Mouse (Mus musculus) ES-Bruce4 (cell line): Measurements from ENCODE around the gene Zfp503. TPM values are rescaled to one million over a fixed set of nuclear protein-coding genes. Genes with fewer than 3 reads are reported as not detected.

Source experiments
- H3K27ac ChIP-seq: 2 replicates; pipeline ENCODE4 v1.5.1; 2012; ENCODE audit warnings: low read length, inconsistent platforms; ENCODE audit not compliant: insufficient read depth
- H3K27me3 ChIP-seq: 2 replicates; pipeline ENCODE4 v1.6.1; 2012; ENCODE audit warnings: mild to moderate bottlenecking, low read length, inconsistent platforms; ENCODE audit not compliant: control insufficient read depth, poor library complexity, insufficient read depth, severe bottlenecking
- H3K36me3 ChIP-seq: 2 replicates; pipeline ENCODE4 v1.6.1; 2012; ENCODE audit warnings: inconsistent platforms, mild to moderate bottlenecking, low read length, moderate library complexity; ENCODE audit not compliant: control insufficient read depth, poor library complexity, insufficient read depth, severe bottlenecking
- H3K4me1 ChIP-seq: one replicate; pipeline ENCODE4 v1.8.1; 2011; ENCODE audit warnings: low read length; ENCODE audit not compliant: control insufficient read depth, insufficient read depth
- H3K4me3 ChIP-seq: 2 replicates; pipeline ENCODE4 v1.5.1; 2011; ENCODE audit warnings: low read depth, mild to moderate bottlenecking, low read length
- H3K9ac ChIP-seq: 2 replicates; pipeline ENCODE4 v1.6.1; 2012; ENCODE audit warnings: low read depth, mild to moderate bottlenecking, inconsistent platforms; ENCODE audit not compliant: poor library complexity, severe bottlenecking
- H3K9me3 ChIP-seq: replicated peaks from 2 replicates; pipeline ENCODE4 v1.6.1; 2012; ENCODE audit warnings: mild to moderate bottlenecking, low read length, inconsistent platforms; ENCODE audit not compliant: control insufficient read depth, poor library complexity, insufficient read depth, severe bottlenecking
- CTCF ChIP-seq: IDR thresholded peaks from one replicate; pipeline ENCODE4 v1.8.1; 2011; ENCODE audit warnings: low read depth, low read length
- EP300 ChIP-seq: IDR thresholded peaks from 2 replicates; pipeline ENCODE4 v1.6.1; 2011; ENCODE audit warnings: low read depth, low read length; ENCODE audit not compliant: insufficient read depth
- POLR2A ChIP-seq: IDR thresholded peaks from one replicate; pipeline ENCODE4 v1.8.1; 2011; ENCODE audit warnings: low read length; ENCODE audit not compliant: insufficient read depth
- polyA plus RNA-seq: library from polyadenylated mRNA; stranded (reverse); fragments of >200 nt; gene quantifications from 2 replicates; pipeline ENCODE4 v1.2.4, GENCODE M21; 2011; ENCODE audit warnings: low read depth; ENCODE audit not compliant: missing spikeins, insufficient read depth, insufficient read length

The Zfp503 gene
- polyA plus RNA-seq, 1 experiment: 0.37 TPM

- Histone ChIP-seq H3K9ac (no peak overlapping the region), H3K4me1 (no peaks in the 10 kb centered on the region), H3K36me3 (no peaks in the 10 kb centered on the region), H3K9me3 (no peaks in the 10 kb centered on the region), H3K27me3 (peaks cover 61% of the 10 kb centered on the region), H3K27ac (no peak overlapping the region), H3K4me3 (no peak overlapping the region)
- TF ChIP-seq POLR2A (no peak), EP300 (no peak), CTCF (no peak)
Observed at GRCm38 (mm10) chr14:21990321-21991021, 1.1 kb upstream of the Zfp503 start.

GRCm38 (mm10) chr14:21988577-21989290 is 667 bp downstream of the Zfp503 start:
- peak overlapping the region; percentile 53 for H3K4me3 ChIP-seq
- H3K27me3 ChIP-seq: peaks cover 60% of the 10 kb centered on the region
- H3K36me3 ChIP-seq: no peaks in the 10 kb centered on the region
- TF ChIP-seq POLR2A (no peak), CTCF (no peak), EP300 (no peak)
- H3K27ac ChIP-seq: no peak overlapping the region
- no peaks in the 10 kb centered on the region for H3K9me3 ChIP-seq
- no peak overlapping the region for H3K9ac ChIP-seq
- H3K4me1 ChIP-seq: no peaks in the 10 kb centered on the region

DNA sequence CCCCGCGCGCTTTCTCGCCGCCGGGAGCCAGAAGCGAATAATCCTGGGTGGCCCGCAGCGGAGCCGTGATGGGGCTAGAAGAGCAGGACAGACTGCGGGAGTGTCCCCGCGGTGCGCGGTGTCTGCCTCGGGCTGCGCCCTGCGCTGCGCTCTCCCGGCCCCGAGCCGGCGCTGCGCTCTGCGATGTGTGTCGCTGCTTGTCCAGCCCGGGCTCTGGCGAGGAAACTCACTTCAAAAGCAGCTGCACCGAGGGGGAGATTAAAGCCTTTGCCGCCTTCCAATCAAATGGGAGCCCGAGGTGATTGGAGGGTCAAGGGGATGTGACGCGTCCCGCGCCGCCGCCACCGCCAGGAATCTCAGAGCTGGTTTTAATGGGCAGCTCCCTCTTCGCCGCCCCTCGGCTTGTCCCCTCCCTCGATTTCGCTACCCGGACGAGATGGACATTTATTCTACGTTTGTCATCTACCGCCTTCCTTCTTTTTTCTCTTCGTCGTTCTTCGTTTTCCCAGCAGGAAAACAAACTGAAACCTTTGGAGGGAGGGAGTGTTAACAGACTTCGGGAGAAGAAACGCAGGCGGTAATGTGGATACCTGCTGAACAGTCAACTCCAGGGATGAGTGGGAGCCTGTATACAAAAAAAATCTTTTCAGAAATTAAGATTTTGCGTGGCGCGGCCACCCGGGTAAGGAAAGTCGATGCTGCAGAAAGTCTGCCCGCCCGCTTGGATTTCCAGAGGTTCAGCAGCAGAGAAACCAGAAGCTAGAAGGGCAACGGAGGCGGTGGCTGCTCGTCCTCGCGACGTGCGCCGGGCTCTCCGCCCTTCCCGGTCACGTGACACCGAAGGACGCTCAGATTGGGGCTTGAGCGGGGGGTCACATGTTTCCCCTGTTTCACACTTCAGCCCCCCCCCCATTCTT is 1.5 kb downstream of the Zfp503 start:
- H3K9me3 ChIP-seq: no peaks in the 10 kb centered on the region
- peak overlapping the region; percentile 79 for H3K4me3 ChIP-seq
- no peak overlapping the region for H3K27ac ChIP-seq
- TF ChIP-seq CTCF (no peak), EP300 (no peak), POLR2A (no peak)
- peak overlapping the region; percentile 62 for H3K9ac ChIP-seq
- no peaks in the 10 kb centered on the region for H3K4me1 ChIP-seq
- H3K36me3 ChIP-seq: no peaks in the 10 kb centered on the region
- H3K27me3 ChIP-seq: peaks cover 59% of the 10 kb centered on the region

- peak overlapping the region; percentile 79 for H3K4me3 ChIP-seq
- H3K36me3 ChIP-seq: no peaks in the 10 kb centered on the region
- no peak for TF ChIP-seq EP300
- no peak for TF ChIP-seq POLR2A
- no peak for TF ChIP-seq CTCF
- no peaks in the 10 kb centered on the region for H3K9me3 ChIP-seq
- peaks cover 66% of the 10 kb centered on the region for H3K27me3 ChIP-seq
- H3K27ac ChIP-seq: no peak overlapping the region
- H3K9ac ChIP-seq: peak overlapping the region; percentile 62
- no peaks in the 10 kb centered on the region for H3K4me1 ChIP-seq
Observed at GRCm38 (mm10) chr14:21986733-21987659, 2.4 kb downstream of the Zfp503 start.

- peak overlapping the region; percentile 19 for H3K4me3 ChIP-seq
- no peaks in the 10 kb centered on the region for H3K4me1 ChIP-seq
- 0 out of 2 replicates have a peak overlapping the region, but pooled peaks have one; percentile 30 for H3K9ac ChIP-seq
- peaks cover 64% of the 10 kb centered on the region for H3K27me3 ChIP-seq
- H3K36me3 ChIP-seq: no peaks in the 10 kb centered on the region
- H3K9me3 ChIP-seq: no peaks in the 10 kb centered on the region
- H3K27ac ChIP-seq: no peak overlapping the region
- TF ChIP-seq POLR2A (no peak), CTCF (peak; percentile 41)
Observed at GRCm38 (mm10) chr14:21985981-21986732, 3.2 kb downstream of the Zfp503 start.
